Mouse (Mus musculus) macrophage (primary cell): ENCODE measurements around the gene Gm45623. TPM values are rescaled to one million over a fixed set of nuclear protein-coding genes. Genes with fewer than 3 reads are reported as not detected.

ENCODE experiments used
- H3K27ac ChIP-seq: fragments of 350-480 bp; formaldehyde crosslinking; 2 replicates; pipeline ENCODE4 v1.9.0; 2021
- H3K36me3 ChIP-seq: fragments of 350-480 bp; formaldehyde crosslinking; 2 replicates; pipeline ENCODE4 v1.9.0; 2021; ENCODE audit errors: inconsistent target
- H3K4me3 ChIP-seq: fragments of 350-480 bp; formaldehyde crosslinking; 2 replicates; pipeline ENCODE4 v1.9.0; 2021; ENCODE audit errors: inconsistent target
- H3K79me2 ChIP-seq: fragments of 350-480 bp; formaldehyde crosslinking; 2 replicates; pipeline ENCODE4 v1.9.0; 2021; ENCODE audit errors: inconsistent target
- WGBS: methylation state at CpG from one replicate; pipeline ENCODE4 v1.1.7; 2026; ENCODE audit warnings: inconsistent platforms; ENCODE audit not compliant: missing documents; 5-methylcytosine and 5-hydroxymethylcytosine counted together
- polyA plus RNA-seq: library from polyadenylated mRNA; stranded (reverse); fragments of 250-400 nt; gene quantifications from 3 replicates; pipeline ENCODE4 v1.2.4, GENCODE M21; 2018; ENCODE audit warnings: inconsistent platforms

Gene Gm45623
- polyA plus RNA-seq, 1 experiment from 2014 or later: not detected

DNA sequence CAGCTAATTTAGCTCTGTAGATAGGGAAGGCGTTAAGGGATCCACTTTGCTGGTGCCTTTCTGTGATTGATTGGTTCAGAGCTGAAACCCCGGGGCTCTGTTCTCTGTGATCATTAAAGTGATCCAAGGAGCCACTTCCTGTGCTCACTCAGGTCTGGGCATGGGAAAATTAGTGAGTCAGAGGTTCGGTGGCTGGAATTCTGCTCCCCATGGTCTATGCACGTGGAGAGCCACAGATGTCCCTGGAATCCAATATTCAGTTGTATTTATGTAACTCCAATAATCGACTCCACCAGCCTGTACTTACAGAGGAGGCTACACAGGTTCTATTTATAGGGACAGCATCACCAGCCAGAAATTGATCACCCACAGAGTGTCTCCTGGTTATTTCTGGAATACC, 12.6 kb upstream of the Gm45623 start:
- Histone ChIP-seq H3K79me2 (no peaks in the 10 kb centered on the region), H3K4me3 (no peak overlapping the region), H3K27ac (no peak overlapping the region), H3K36me3 (no peaks in the 10 kb centered on the region)
- 75% methylated on average over 5 of the region's 5 CpGs for WGBS

DNA sequence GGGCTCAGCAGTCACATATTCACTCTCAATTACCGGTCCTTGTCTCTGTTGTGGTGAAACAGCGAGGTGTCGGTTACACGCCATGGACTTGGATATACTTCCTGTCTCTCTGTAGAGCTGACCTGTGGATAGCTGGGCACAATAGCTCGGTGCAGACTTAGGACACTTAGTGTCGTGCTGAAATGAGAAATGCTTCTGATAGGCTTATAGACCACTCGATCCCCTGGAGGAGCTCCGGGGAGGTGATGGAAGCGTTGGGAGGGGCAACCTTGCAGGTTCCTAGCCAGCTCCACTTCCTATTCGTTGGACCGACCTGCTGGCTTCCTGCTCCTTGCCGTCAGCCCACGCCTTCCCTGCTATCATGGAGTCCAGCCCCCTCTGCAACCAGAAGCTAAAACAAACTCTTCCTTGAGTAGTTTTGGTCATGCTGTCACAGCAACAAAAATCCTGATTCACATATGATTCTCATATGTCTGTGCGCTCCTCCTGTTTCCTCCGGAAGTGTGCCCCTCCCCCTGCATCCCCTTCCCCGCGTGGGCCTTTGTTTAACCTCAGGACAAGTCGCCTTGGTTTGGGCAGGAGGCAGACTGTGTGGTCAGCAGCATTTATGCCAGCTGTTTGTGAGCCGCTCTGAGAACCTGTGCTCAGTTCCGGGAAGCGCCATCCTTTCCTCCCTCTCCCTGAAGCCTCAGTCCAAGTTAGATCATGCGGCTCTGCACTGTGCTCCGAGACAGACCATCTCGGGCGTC, 11.8 kb upstream of the Gm45623 start:
- no peak overlapping the region for H3K27ac ChIP-seq
- no peaks in the 10 kb centered on the region for H3K79me2 ChIP-seq
- 30% methylated on average over 24 of the region's 25 CpGs for WGBS
- no peak overlapping the region for H3K4me3 ChIP-seq
- H3K36me3 ChIP-seq: no peaks in the 10 kb centered on the region

DNA sequence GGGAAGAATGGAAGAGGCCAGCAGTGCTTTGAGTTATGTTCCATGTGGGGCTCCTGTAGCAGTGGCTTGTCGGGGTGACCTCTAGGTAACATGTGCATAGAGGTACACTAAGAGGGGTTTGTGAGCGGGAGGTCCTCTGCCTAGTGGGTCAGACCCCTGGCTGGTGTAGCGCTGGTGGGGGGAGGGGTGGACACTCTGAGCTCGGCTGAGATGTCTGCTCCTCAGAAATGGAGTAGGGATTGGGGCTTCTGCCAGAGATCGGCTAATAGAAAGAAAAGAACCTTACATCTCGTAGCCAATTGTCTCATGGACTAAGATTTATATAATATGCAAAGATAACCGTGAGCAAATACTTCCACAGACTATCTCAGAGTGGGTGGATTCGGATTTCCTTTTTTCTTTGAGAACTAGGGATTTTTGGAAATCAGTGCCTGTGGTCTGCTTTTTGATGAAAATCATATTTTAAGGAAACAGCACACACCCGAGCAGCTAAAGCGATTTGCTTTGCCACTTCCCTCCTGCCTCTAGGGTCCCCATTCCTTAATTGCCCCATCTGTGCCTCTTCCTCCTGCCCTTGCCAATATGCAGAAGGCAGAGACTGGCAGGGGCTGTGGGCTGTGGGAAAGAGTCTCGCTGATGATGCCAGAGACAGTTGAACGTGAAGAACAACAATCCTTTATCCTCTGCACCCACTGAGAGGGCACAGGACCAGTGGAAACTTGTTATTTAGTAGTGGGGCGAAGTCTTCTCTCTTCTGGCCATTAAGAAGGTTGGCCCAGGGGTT, 9.0 kb upstream of the Gm45623 start:
- WGBS: 27% methylated on average over 11 of the region's 13 CpGs
- Histone ChIP-seq H3K79me2 (no peaks in the 10 kb centered on the region), H3K27ac (no peak overlapping the region)

DNA sequence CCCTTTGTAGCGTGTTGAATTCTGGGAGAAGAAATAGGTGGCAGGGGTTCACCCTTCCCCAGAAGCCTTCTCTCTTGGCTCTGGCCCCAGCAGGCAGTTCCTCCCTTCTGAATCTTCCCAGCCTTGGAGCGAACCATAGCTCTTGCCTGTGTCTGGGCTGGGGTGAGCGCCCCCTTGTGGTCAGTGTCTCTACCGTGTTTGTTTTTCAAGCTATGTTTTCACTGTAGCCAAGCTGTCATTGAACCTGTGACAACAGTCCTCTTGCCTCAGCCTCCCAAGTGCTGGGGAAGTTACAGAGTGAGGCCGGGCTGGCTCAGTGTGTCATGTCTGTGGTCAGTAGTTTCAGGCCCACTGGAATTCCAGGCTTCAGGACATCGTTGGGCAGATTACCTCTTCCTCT, 4.9 kb upstream of the Gm45623 start:
- 23% methylated on average over 6 of the region's 6 CpGs for WGBS
- Histone ChIP-seq H3K27ac (no peak overlapping the region), H3K4me3 (no peak overlapping the region), H3K36me3 (no peaks in the 10 kb centered on the region), H3K79me2 (no peaks in the 10 kb centered on the region)

More for the DNA sequence above, 9.0 kb upstream of the Gm45623 start:
- Histone ChIP-seq H3K4me3 (no peak overlapping the region), H3K36me3 (no peaks in the 10 kb centered on the region)

DNA sequence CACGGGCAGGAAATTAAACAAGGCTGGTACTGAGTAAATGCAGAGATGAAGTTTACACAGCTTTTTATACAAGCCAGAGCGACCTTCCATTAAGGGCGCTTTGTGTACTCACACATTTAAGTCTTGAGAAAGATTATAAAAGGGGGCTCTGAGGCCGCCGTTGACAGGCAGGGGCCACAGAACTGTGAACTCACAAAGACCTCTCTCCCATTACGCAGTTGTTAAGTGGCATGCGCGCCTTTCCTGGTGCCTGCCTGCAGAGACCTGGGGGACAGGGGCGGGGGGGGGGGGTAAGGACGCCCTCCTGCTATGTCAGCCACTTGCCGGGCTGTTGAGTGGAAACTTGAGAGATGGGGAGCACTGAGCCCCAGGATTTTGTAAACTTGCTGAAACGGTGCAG, 3.6 kb upstream of the Gm45623 start:
- Histone ChIP-seq H3K36me3 (no peaks in the 10 kb centered on the region), H3K27ac (no peak overlapping the region), H3K4me3 (no peak overlapping the region), H3K79me2 (no peaks in the 10 kb centered on the region)
- WGBS: 80% methylated on average over 12 of the region's 12 CpGs

DNA sequence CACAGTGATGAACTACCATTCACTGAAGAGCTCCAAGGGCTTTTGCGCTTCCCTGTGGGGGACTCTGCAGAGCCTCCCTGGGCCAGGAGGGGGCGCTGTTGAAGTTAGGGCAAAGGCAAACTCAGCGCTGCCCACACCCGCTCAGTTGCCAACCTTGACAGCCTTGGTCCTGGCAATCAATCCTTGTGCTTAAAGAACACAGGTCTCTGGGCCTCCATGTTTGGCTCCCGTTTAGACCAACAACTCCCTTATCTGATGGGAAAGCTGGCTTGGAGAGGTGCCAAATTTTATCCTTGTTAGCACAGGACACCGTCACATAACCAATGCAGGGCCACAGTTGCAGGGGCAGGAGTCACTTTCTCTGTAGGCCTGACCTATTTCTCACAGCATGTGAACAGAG, 2.2 kb upstream of the Gm45623 start:
- Histone ChIP-seq H3K27ac (no peak overlapping the region), H3K36me3 (no peaks in the 10 kb centered on the region), H3K79me2 (no peaks in the 10 kb centered on the region), H3K4me3 (no peak overlapping the region)
- 74% methylated on average over 6 of the region's 6 CpGs for WGBS

DNA sequence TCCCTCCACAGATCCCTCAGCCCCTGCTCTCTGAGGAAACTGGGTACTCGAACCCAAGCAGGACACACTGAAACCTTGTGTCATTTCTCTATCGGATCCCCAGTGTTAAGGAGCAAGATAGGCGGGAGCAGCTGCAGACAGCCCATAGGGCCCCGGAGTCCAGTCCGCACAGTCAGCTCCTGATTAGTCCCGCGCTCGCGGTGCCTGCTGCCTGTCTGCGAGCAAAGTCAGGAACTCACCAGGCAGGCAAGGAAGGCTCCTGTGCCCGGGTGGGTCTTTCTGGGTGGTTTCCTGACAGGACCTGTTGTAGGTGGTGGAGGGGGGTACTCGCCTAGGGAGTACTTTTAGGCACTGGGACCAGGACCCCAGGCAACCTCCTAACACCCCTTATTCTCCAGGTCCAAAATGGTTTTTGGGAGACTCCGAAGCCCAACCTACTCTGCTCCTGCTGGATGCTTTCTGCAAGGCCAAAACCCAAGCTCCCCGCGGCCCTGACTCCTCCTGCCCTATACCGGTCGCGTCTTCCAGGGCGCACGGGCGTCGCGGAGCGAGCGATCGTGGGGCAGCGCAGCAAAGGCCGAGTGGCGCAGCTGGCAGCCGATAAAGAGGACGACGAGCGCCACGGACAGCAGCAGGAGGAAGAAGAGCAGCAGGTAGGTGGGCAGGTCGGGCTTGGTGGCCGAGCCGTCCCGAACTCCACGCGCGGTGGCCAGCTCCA, 994 bp downstream of the Gm45623 start:
- H3K36me3 ChIP-seq: no peaks in the 10 kb centered on the region
- no peak overlapping the region for H3K27ac ChIP-seq
- H3K79me2 ChIP-seq: no peaks in the 10 kb centered on the region
- H3K4me3 ChIP-seq: no peak overlapping the region
- WGBS: 6% methylated on average over 41 of the region's 41 CpGs

DNA sequence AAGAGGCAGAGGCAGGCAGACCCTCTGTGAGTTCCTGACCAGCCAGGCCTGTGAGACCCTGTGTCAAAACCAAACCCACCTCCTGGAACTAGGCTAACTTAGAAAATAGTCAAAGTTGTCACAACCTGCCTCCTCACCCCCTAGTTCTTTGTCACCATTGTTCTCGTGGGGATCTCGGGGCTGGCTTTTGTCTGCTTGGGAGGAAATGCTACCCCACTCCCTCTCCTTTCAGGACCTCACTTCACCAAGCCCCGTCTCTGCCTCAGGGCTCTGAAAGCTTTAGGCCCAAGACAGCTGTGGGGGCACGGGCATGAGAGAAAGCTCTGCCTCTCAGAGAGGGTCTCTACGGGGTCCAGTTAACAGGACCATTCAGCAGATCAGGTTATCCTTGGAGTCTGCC, 1.9 kb downstream of the Gm45623 start:
- Histone ChIP-seq H3K27ac (no peak overlapping the region), H3K36me3 (no peaks in the 10 kb centered on the region), H3K4me3 (no peak overlapping the region), H3K79me2 (no peaks in the 10 kb centered on the region)
- 43% methylated on average over 5 of the region's 5 CpGs for WGBS

DNA sequence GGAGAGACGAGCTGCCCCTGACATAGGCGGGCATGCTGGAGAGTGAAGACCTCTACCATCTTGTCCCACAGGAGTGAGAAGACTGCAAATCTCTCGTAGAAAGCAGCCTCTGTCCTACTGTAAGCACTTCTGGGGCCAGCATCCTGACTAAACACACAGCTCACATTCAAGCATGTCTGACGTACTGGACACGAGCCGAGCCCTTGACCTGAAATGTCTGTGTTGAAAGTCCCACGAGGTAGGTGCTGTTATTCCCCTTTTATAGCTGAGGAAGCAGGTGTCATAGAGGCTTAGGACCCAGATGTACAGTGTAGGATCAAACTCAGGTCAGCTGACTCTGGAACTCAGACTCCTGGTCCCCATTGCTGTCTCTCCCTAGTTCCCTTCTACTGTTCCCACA, 4.2 kb downstream of the Gm45623 start:
- 84% methylated on average over 7 of the region's 7 CpGs for WGBS
- no peak overlapping the region for H3K4me3 ChIP-seq
- H3K36me3 ChIP-seq: no peaks in the 10 kb centered on the region
- no peaks in the 10 kb centered on the region for H3K79me2 ChIP-seq
- no peak overlapping the region for H3K27ac ChIP-seq

DNA sequence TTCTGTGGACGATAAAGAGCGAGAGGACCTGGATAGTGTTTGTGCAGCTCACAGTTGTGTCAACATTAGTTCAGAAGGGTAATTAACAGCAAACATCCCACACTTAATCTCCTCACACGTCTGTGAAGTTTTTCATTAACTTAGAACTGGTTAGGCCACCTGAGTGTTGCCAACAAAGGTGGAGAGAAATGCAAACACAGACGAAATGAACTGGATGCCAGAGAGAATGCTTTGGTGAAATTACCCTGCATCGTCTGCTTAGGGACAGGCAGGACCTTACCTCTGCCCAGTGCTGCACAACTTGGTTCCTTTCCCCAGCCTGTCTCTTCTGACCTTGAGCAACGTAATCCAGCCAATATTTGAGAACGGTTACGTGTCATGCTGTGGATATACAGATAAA, 6.1 kb downstream of the Gm45623 start:
- H3K79me2 ChIP-seq: no peaks in the 10 kb centered on the region
- 74% methylated on average over 8 of the region's 8 CpGs for WGBS
- no peak overlapping the region for H3K4me3 ChIP-seq
- H3K36me3 ChIP-seq: no peaks in the 10 kb centered on the region
- no peak overlapping the region for H3K27ac ChIP-seq

DNA sequence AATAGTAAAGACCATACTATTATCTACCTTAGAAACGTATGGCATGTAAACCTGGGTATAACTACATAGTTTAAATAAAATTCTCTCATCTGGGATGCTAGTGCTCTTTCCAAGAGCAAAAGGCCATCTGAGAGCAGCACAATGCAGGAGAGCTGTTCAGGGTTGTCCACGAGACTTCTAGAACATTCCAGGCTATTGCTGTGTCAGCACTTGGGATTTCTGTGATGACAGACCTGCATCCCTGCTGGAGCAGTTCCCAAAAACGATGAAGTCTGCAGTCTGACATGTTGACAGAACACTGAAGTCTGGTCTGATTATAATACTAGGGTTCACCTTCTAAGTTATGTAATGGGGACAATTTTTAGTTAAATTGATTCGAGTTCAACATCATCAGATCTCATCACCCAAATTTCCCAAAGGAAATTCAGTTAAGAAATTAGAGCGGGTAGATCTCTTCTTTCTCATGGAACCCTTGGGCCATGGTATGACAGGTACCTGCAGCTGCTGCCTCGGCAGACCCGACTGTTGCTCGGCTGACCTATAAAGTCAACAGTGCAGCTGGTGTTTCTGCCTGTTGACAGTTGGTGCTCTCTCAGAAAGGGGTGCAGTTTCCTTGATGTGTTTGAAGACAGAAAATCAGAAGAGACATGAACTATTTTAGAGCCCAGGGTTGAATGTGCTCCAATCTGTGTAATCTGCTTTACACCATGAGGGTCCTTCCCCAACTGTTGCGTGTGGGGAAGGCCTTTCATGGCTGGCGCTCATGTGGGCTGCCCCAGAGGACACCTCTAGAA, 6.7 kb downstream of the Gm45623 start:
- 92% methylated on average over 10 of the region's 10 CpGs for WGBS
- Histone ChIP-seq H3K27ac (no peak overlapping the region), H3K79me2 (no peaks in the 10 kb centered on the region), H3K36me3 (no peaks in the 10 kb centered on the region), H3K4me3 (no peak overlapping the region)

DNA sequence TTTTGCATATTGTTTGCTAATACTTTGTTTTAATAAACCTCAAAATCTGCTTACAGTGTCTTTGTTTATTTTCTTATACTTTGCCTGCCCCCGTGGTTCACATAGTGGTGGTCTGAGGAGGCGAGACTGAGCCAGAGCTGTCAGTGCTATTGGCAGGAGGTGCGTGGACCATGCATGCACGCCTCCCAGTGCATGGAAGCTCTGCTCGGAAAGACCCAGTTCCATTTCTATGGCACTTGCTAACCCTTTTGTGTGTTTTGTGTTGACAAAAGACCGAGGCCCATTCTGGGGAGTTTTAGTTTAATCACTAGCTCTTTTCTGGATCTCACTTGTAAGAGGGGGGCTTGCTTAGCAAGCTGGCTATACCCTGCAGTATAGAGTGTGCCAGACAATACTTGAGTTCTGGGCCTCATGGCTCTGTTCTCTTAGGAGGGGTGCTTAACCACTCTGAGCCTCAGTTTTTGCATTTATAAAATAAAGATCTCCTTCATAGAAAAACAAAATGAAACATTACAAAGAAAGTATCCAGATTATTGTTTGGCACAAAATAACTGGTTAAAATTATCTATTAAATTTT, 11.2 kb downstream of the Gm45623 start:
- WGBS: 94% methylated on average over 6 of the region's 6 CpGs
- Histone ChIP-seq H3K4me3 (no peak overlapping the region), H3K79me2 (no peaks in the 10 kb centered on the region), H3K27ac (no peak overlapping the region), H3K36me3 (peaks cover 11% of the 10 kb centered on the region)

DNA sequence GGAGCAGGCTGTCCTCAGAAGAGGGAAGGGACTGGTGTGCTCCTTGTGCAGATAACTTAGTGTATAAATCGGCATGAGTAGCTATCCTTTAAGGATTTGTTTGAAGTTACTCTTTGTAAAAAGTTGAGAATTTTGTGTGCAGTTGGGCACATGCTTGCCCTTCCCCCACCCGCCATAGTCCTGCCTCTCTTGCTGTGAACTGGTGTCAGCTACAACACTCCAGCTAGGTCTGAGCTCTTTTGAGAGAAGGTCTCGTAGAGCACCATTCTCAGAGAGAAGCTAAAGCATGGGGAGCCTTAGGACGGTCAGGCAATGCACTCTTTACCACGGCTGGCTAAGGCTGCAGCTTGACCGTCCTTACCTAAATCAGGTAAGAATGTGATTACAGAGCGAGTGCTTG, 11.9 kb downstream of the Gm45623 start:
- H3K79me2 ChIP-seq: no peaks in the 10 kb centered on the region
- H3K4me3 ChIP-seq: no peak overlapping the region
- H3K27ac ChIP-seq: no peak overlapping the region
- 97% methylated on average over 7 of the region's 7 CpGs for WGBS
- peaks cover 16% of the 10 kb centered on the region for H3K36me3 ChIP-seq

DNA sequence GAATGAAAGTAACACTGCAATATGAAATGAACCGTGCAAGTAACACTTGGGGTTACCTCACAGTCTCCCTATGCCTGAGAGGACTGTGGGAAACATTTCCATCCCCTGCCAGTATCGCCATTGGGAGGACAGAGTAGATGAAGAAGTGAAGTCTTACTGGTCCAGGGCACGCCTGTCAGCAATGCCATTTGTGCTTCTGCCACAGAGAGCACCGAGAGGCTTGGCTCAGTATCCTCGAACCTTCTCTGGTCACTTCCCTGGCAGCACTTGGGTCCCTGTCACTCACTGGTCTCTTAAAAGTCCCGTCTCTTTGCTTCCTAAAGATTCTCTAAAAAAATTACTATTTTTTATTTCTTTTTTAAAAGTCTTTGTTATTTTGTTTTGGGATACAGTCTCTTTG, 13.1 kb downstream of the Gm45623 start:
- 91% methylated on average over 6 of the region's 6 CpGs for WGBS
- Histone ChIP-seq H3K27ac (no peak overlapping the region), H3K4me3 (no peak overlapping the region), H3K79me2 (no peaks in the 10 kb centered on the region), H3K36me3 (peaks cover 16% of the 10 kb centered on the region)
